Mouse (Mus musculus) forebrain, embryonic 16.5 days (tissue): ENCODE measurements around the gene Pdik1l. TPM values are rescaled to one million over a fixed set of nuclear protein-coding genes. Genes with fewer than 3 reads are reported as not detected.

Experiments used
- ATAC-seq: fragments of 200-750 bp; cut with Nextera tagmentation; 2 replicates; pipeline ENCODE4 v1.8.0; 2017; ENCODE audit warnings: mild to moderate bottlenecking, moderate library complexity
- H3K27ac ChIP-seq: fragments of 300-500 bp; sonication (generic); 2 replicates; pipeline ENCODE4 v1.5.1; 2014; ENCODE audit warnings: low read length, control low read depth
- H3K27me3 ChIP-seq: fragments of 300-500 bp; sonication (generic); replicated peaks from 2 replicates; pipeline ENCODE4 v1.6.1; 2014; ENCODE audit warnings: low read length; ENCODE audit not compliant: control insufficient read depth, insufficient read depth
- H3K36me3 ChIP-seq: fragments of 300-500 bp; sonication (generic); 2 replicates; pipeline ENCODE4 v1.6.1; 2014; ENCODE audit not compliant: control insufficient read depth, insufficient read depth
- H3K4me1 ChIP-seq: fragments of 300-500 bp; sonication (generic); replicated peaks from 2 replicates; pipeline ENCODE4 v1.6.1; 2014; ENCODE audit warnings: low read length; ENCODE audit not compliant: control insufficient read depth, insufficient read depth
- H3K4me2 ChIP-seq: fragments of 300-500 bp; sonication (generic); 2 replicates; pipeline ENCODE4 v1.6.1; 2014; ENCODE audit warnings: mild to moderate bottlenecking, low read length, control low read depth
- H3K4me3 ChIP-seq: fragments of 300-500 bp; sonication (generic); replicated peaks from 2 replicates; pipeline ENCODE4 v1.5.1; 2014; ENCODE audit warnings: mild to moderate bottlenecking, low read length, control low read depth
- H3K9ac ChIP-seq: fragments of 300-500 bp; sonication (generic); replicated peaks from 2 replicates; pipeline ENCODE4 v1.6.1; 2014; ENCODE audit warnings: low read depth, low read length, control low read depth
- H3K9me3 ChIP-seq: fragments of 300-500 bp; sonication (generic); 2 replicates; pipeline ENCODE4 v1.6.1; 2016; ENCODE audit warnings: low read length; ENCODE audit not compliant: control insufficient read depth
- WGBS: fragments of 180-500 bp; shearing (Covaris S2); extraction: QIAGEN DNeasy Blood & Tissue Kit; methylation state at CpG from one replicate; pipeline ENCODE4 v1.1.7; 2014; 5-methylcytosine and 5-hydroxymethylcytosine counted together
- polyA plus RNA-seq: library from polyadenylated mRNA; unstranded; fragments of >200 nt; fragmentation: Nextera tagmentation; extraction: Ambion mirVana; gene quantifications from 2 replicates; pipeline ENCODE4 v1.2.1, GENCODE M21; 2015

Pdik1l gene
- polyA plus RNA-seq, 1 experiment from 2014 or later = 46.7 TPM

DNA sequence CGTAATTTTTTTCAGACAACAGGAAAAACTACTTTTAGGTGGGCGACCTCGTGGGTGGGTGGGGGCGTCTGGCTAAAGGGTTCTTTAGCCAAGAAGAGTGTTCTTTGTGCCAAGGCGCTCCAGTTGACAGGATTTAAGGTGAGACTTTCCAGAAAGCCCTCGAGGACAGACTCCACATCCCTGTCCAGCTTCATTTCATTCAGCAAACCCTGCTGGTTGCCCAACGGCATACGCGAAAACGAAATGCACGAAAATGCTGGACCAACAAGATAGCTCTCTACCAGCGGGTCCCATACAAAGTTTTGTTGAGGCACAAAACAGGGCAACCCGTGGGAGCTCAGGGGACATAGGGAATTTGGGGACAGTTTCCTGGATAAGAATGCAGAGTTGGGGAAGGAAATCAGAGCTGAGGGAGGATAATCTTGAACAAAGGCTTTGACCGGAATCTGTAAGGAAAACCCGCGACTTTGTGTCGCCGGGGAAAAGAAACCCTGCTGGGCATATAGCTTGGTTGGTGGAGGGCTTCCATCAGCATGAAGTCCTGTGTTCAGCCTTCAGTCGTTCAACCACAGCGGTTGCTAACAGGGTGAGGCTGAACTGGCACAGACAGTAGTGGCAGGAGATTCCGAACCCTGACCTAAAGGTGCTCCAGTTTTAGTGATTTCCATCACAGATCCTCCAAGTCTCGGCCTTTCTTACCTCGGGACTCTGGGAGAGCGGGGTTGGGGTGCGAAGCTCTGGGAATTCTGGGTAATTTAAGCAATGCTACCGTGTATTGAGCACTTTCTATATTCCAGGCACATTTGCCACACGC, 37.4 kb downstream of the Pdik1l start:
- H3K27me3 ChIP-seq = peaks cover 58% of the 10 kb centered on the region
- no peaks in the 10 kb centered on the region for H3K36me3 ChIP-seq
- ATAC-seq = no peak
- peak overlapping the region; percentile 78 for H3K4me2 ChIP-seq
- H3K4me3 ChIP-seq = peak overlapping the region; percentile 59
- H3K27ac ChIP-seq = no peak overlapping the region
- no peaks in the 10 kb centered on the region for H3K9me3 ChIP-seq
- H3K9ac ChIP-seq = peak overlapping the region; percentile 49
- H3K4me1 ChIP-seq = peaks cover 39% of the 10 kb centered on the region
- WGBS = 5% methylated on average over 27 of the region's 27 CpGs

DNA sequence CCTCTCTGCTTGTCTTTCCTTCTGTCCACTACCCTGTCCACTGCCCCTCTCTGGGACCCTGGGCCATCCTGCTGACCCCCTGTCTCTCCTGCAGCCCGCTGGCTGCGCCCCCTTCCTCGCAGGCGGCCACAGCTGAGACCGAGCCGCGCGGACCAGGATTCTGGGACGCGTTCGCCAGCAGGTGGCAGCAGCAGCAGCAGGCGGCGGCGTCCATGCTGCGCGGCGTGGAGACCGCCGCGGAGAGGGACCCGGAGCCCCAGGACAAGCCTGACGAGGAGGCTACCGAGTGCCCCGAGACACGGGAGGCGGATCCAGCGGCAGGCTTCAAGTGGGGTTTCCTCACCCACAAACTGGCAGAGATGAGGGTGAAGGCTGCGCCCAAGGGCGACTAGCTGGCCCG, 38.0 kb downstream of the Pdik1l start:
- Histone ChIP-seq H3K36me3 (no peaks in the 10 kb centered on the region), H3K27ac (no peak overlapping the region), H3K27me3 (peaks cover 52% of the 10 kb centered on the region), H3K4me1 (peaks cover 42% of the 10 kb centered on the region), H3K4me3 (peak overlapping the region; percentile 59), H3K9me3 (no peaks in the 10 kb centered on the region), H3K9ac (peak overlapping the region; percentile 49), H3K4me2 (peak overlapping the region; percentile 78)
- peak; percentile 48 for ATAC-seq
- WGBS = under 1% methylated on average over 30 of the region's 30 CpGs

- Histone ChIP-seq H3K9me3 (no peaks in the 10 kb centered on the region), H3K9ac (peak within 1 kb of the TSS; percentile 72; the same call in 1 of the 2 replicates), H3K4me3 (peak within 1 kb of the TSS; percentile 78), H3K4me2 (peak within 1 kb of the TSS; percentile 70), H3K27me3 (peaks cover 27% of the 10 kb centered on the region), H3K27ac (no peak within 1 kb of the TSS), H3K36me3 (no peaks in the 10 kb centered on the region), H3K4me1 (peaks cover 35% of the 10 kb centered on the region)
- 65% methylated on average over 7 of the region's 7 CpGs for WGBS
- no peak for ATAC-seq
Measured at GRCm38 (mm10) chr4:134246719-134247258, 40.9 kb downstream of the Pdik1l start, which contains the start of gene Gm30191. Gene Gm30191, plus strand, starts transcription at chr4:134246935.

DNA sequence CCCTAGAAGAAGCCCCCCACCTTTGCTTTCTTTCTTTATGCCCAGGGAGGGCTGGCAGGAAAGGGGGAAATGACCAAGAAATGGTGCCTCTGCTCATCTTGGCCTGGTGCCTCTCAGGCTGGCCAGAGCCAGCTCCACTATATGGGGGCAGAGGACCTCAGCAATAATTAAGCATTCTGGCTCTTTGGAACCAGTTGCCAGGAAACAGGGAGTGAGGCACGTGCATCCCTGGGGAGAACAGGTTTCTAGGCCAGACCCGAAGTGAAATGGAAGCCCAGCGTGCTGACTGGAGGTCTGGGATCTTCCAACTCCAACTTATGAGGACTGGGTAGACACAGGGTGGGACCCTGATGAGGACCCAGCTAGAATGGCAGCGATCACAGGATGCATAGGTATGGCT, 41.4 kb downstream of the Pdik1l start:
- Histone ChIP-seq H3K36me3 (no peaks in the 10 kb centered on the region), H3K27me3 (peaks cover 23% of the 10 kb centered on the region), H3K4me3 (no peak overlapping the region), H3K9ac (no peak overlapping the region), H3K9me3 (no peaks in the 10 kb centered on the region), H3K4me2 (no peak overlapping the region), H3K27ac (no peak overlapping the region), H3K4me1 (peaks cover 32% of the 10 kb centered on the region)
- 29% methylated on average over 4 of the region's 4 CpGs for WGBS
- peak; percentile 14; the same call in 1 of the 2 replicates for ATAC-seq

DNA sequence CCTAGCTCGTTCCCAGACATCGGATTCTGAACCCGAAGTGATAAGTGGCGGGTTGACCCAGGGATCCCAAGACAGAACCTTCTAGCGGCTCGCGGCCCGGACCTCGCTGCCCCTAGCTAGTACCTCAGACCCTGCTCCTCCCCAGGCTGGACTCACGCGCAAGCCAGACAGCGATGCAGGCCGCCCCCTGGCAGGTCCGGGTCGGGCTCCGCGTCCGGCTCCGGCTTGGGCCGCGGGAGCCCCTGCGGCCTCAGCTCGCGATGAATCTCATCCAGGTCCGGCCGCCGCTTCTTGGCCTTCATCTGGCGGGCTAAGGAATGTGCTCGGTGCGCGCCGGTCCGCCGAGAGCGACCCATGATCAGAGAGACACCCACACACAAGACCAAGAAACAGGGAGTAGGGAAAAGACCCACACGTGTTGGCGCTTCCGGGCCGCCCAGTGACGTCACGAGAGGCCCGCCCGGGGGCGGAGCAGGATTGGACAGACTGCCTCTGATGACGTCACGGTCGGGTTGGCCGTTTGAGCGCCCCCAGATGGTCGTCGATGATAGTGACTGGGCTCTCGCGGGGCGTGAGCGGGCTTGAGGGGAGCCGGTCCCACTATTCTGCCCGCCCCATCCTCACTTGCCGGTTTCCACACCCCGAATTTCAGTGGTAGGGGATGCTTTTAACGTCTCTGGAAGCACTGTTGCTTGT, 42.4 kb downstream of the Pdik1l start, which contains the start of gene Zfp593:
TSS of gene Zfp593 (minus strand) at position 445 of the 696 bp plus-strand sequence.
- Histone ChIP-seq H3K36me3 (no peaks in the 10 kb centered on the region), H3K9ac (peak within 1 kb of the TSS; percentile 72), H3K27ac (no peak within 1 kb of the TSS), H3K9me3 (no peaks in the 10 kb centered on the region), H3K4me2 (peak within 1 kb of the TSS; percentile 70), H3K27me3 (peaks cover 14% of the 10 kb centered on the region; the same call in 1 of the 2 replicates), H3K4me1 (peaks cover 23% of the 10 kb centered on the region), H3K4me3 (peak within 1 kb of the TSS; percentile 78)
- ATAC-seq = peak; percentile 73
- WGBS = under 1% methylated on average over 60 of the region's 60 CpGs

DNA sequence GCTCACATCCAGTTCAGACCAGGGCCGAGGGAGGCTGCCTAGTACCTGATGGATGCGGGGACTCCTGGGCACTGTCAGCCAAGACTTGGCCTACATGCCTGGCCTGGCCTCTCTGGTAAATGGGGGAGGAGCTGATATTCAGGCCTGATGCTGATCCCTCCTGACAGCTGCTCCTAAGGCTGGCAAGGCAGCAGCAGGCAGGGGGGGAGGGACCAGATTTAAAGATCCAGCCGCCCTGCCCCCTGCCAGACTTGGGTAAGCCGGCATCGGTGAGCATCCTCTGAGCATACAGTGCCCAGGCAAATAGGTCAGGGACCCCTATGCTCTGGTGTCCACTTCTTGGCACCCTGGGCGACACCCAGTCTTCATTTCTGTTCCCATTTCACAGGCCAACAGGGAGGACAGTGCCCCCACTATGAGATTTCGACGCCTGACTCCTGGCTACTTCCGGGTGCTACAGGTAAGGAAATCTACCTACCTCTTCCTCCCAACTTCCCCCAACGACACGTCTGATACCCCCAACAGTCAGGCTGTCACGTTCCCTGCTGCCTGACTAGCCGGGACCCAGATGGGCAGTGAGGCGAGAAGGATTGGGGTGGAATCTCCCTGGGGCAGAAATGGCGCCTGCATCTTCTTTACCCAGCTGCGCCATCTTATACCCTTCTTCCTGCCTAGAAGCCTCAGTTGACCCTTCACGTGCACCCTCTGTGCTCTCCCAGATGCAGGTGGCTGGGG, 44.0 kb downstream of the Pdik1l start, which contains the start of gene E130218I03Rik:
TSS of gene E130218I03Rik (plus strand) at position 147 of the 735 bp plus-strand sequence.
- Histone ChIP-seq H3K9me3 (no peaks in the 10 kb centered on the region), H3K27ac (no peak within 1 kb of the TSS), H3K27me3 (peaks cover 6% of the 10 kb centered on the region; the same call in 1 of the 2 replicates), H3K9ac (no peak within 1 kb of the TSS; the same call in 1 of the 2 replicates), H3K4me3 (no peak within 1 kb of the TSS), H3K4me2 (peak within 1 kb of the TSS; percentile 70; the same call in 1 of the 2 replicates), H3K36me3 (no peaks in the 10 kb centered on the region), H3K4me1 (peaks cover 16% of the 10 kb centered on the region)
- WGBS = 93% methylated on average over 17 of the region's 17 CpGs
- ATAC-seq = no peak

- 11% methylated on average over 10 of the region's 10 CpGs for WGBS
- no peak for ATAC-seq
- H3K36me3 ChIP-seq = no peaks in the 10 kb centered on the region
- no peak overlapping the region for H3K9ac ChIP-seq
- H3K4me1 ChIP-seq = peaks cover 7% of the 10 kb centered on the region
- no peak overlapping the region for H3K4me3 ChIP-seq
- peak overlapping the region; percentile 8; the same call in 1 of the 2 replicates for H3K4me2 ChIP-seq
- no peaks in the 10 kb centered on the region for H3K9me3 ChIP-seq
- H3K27me3 ChIP-seq = peaks cover 3% of the 10 kb centered on the region
- H3K27ac ChIP-seq = no peak overlapping the region
Measured at GRCm38 (mm10) chr4:134238686-134239085, 49.0 kb downstream of the Pdik1l start.

DNA sequence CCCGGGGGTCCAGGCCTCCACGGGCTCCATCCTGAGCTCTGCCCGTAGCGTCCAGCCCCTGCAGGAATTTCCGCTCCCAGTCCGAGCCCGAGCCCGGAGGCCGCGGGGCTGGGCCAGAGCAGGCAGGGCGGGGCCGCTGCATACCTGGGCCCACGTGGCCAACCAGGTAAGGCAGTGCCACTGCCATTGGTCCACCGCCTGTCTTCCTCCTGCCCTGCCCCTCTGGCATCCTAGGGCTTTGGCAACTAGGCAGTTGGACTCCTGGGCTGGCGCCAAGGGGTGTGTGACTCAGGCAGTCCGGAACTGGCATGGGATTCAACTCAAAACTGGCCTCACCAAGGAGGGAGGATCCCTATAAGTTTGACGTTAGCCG, 49.4 kb downstream of the Pdik1l start, which contains the start of gene Cnksr1:
TSS of gene Cnksr1 (minus strand) at position 121 of the 373 bp plus-strand sequence.
- no peak within 1 kb of the TSS for H3K9ac ChIP-seq
- peak within 1 kb of the TSS; percentile 8; the same call in 1 of the 2 replicates for H3K4me2 ChIP-seq
- no peak for ATAC-seq
- peaks cover 3% of the 10 kb centered on the region for H3K27me3 ChIP-seq
- 5% methylated on average over 18 of the region's 18 CpGs for WGBS
- peaks cover 7% of the 10 kb centered on the region for H3K4me1 ChIP-seq
- no peak within 1 kb of the TSS for H3K4me3 ChIP-seq
- H3K27ac ChIP-seq = no peak within 1 kb of the TSS
- no peaks in the 10 kb centered on the region for H3K36me3 ChIP-seq
- no peaks in the 10 kb centered on the region for H3K9me3 ChIP-seq
